Mouse (Mus musculus) bone marrow, adult 2 months (tissue): ENCODE results near the gene Abhd15.

ENCODE experiments used
- CTCF ChIP-seq: fragments of 200-500 bp; IDR thresholded peaks from 2 replicates; pipeline ENCODE4 v1.5.1; 2011; ENCODE audit warnings: low read length, control low read depth; ENCODE audit not compliant: control insufficient read depth, insufficient read depth
- POLR2A ChIP-seq: fragments of 200-500 bp; IDR thresholded peaks from 2 replicates; pipeline ENCODE4 v1.6.1; 2011; ENCODE audit warnings: low read depth, mild to moderate bottlenecking, control low read depth, low read length, borderline replicate concordance; ENCODE audit not compliant: control insufficient read depth

- TF ChIP-seq CTCF (no peak), POLR2A (peak; percentile 58; the same call in 1 of the 2 replicates)
Observed at GRCm38 (mm10) chr11:77512891-77513810, 1.8 kb upstream of the Abhd15 start.
